Mouse (Mus musculus) brain, embryonic 14.5 days (tissue): ENCODE data around the gene Cd37.

Experiments used
- CTCF ChIP-seq: fragments of 200-500 bp; IDR thresholded peaks from 2 replicates; pipeline ENCODE4 v1.5.1; 2012; ENCODE audit warnings: inconsistent platforms, mild to moderate bottlenecking, moderate library complexity, borderline replicate concordance; ENCODE audit not compliant: insufficient read depth, insufficient read length; ENCODE audit errors: extremely low read depth
- POLR2A ChIP-seq: fragments of 200-500 bp; IDR thresholded peaks from 2 replicates; pipeline ENCODE4 v1.6.1; 2012; ENCODE audit warnings: mild to moderate bottlenecking, inconsistent platforms, borderline replicate concordance; ENCODE audit not compliant: poor library complexity, insufficient read depth, insufficient read length, severe bottlenecking; ENCODE audit errors: extremely low read depth

- TF ChIP-seq CTCF: no peak
- TF ChIP-seq POLR2A: no peak
Observed at GRCm38 (mm10) chr7:45234333-45234841, 4.5 kb downstream of the Cd37 start.
